Mouse (Mus musculus) myocyte (in vitro differentiated cells): ENCODE results near the gene Eif3a. TPM values are rescaled to one million over a fixed set of nuclear protein-coding genes. Genes with fewer than 3 reads are reported as not detected.

ENCODE experiments used
- H3K27me3 ChIP-seq: one replicate; pipeline ENCODE4 v1.6.1; 2011; ENCODE audit not compliant: control insufficient read depth, insufficient read depth, insufficient read length
- H3K36me3 ChIP-seq: one replicate; pipeline ENCODE4 v1.6.1; 2011; ENCODE audit not compliant: control insufficient read depth, insufficient read depth
- H3K4me2 ChIP-seq: one replicate; pipeline ENCODE4 v1.6.1; 2011; ENCODE audit warnings: low read depth, control low read depth
- H3K4me3 ChIP-seq: one replicate; pipeline ENCODE4 v1.5.1; 2011; ENCODE audit warnings: mild to moderate bottlenecking, control low read depth, moderate library complexity
- H3K79me2 ChIP-seq: one replicate; pipeline ENCODE4 v1.6.1; 2011; ENCODE audit not compliant: control insufficient read depth, insufficient read depth
- H3ac ChIP-seq: one replicate; pipeline ENCODE4 v1.6.1; 2011; ENCODE audit not compliant: control insufficient read depth, insufficient read length
- CEBPB ChIP-seq: IDR thresholded peaks from 2 replicates; pipeline ENCODE4 v1.6.1; 2011; ENCODE audit warnings: mild to moderate bottlenecking, moderate library complexity; ENCODE audit not compliant: poor library complexity, insufficient read depth, severe bottlenecking
- E2F4 ChIP-seq: IDR thresholded peaks from one replicate; pipeline ENCODE4 v1.6.1; 2011; ENCODE audit warnings: mild to moderate bottlenecking, control low read depth, moderate library complexity; ENCODE audit not compliant: insufficient read depth
- MAX ChIP-seq: IDR thresholded peaks from one replicate; pipeline ENCODE4 v1.6.1; 2011; ENCODE audit warnings: low read depth, mild to moderate bottlenecking, control low read depth
- MYOD1 ChIP-seq, 3 experiments: IDR thresholded peaks; one replicate each; pipeline ENCODE4 v1.6.1; 2011; ENCODE audit warnings: control low read depth in 2 of 3, low read depth in 2 of 3, mild to moderate bottlenecking in 2 of 3, moderate library complexity in 1 of 3; ENCODE audit not compliant: insufficient read length in 2 of 3, control insufficient read depth in 1 of 3
- MYOG ChIP-seq, 3 experiments: IDR thresholded peaks; one replicate each; pipeline ENCODE4 v1.6.1; 2011; ENCODE audit warnings: control low read depth in 2 of 3, low read depth in 2 of 3, mild to moderate bottlenecking in 2 of 3; ENCODE audit not compliant: insufficient read length in 2 of 3, control insufficient read depth in 1 of 3, insufficient read depth in 1 of 3
- POLR2A ChIP-seq: IDR thresholded peaks from one replicate; pipeline ENCODE4 v1.6.1; 2011; ENCODE audit warnings: low read depth, mild to moderate bottlenecking, control low read depth, moderate library complexity; ENCODE audit not compliant: insufficient read length
- POLR2AphosphoS2 ChIP-seq: IDR thresholded peaks from one replicate; pipeline ENCODE4 v1.6.1; 2011; ENCODE audit warnings: low read depth, control low read depth; ENCODE audit not compliant: insufficient read length
- REST ChIP-seq: IDR thresholded peaks from one replicate; pipeline ENCODE4 v1.6.1; 2011; ENCODE audit warnings: mild to moderate bottlenecking, control low read depth, moderate library complexity; ENCODE audit not compliant: insufficient read depth, insufficient read length
- SRF ChIP-seq: IDR thresholded peaks from one replicate; pipeline ENCODE4 v1.6.1; 2011; ENCODE audit warnings: low read depth; ENCODE audit not compliant: control insufficient read depth, insufficient read length
- TCF12 ChIP-seq: IDR thresholded peaks from one replicate; pipeline ENCODE4 v1.6.1; 2011; ENCODE audit warnings: mild to moderate bottlenecking, control low read depth; ENCODE audit not compliant: poor library complexity, insufficient read depth, severe bottlenecking
- TCF3 ChIP-seq: IDR thresholded peaks from one replicate; pipeline ENCODE4 v1.6.1; 2011; ENCODE audit warnings: low read depth, control low read depth; ENCODE audit not compliant: insufficient read length
- USF1 ChIP-seq: IDR thresholded peaks from one replicate; pipeline ENCODE4 v1.6.1; 2011; ENCODE audit warnings: low read depth, mild to moderate bottlenecking, control low read depth, moderate library complexity
- polyA plus RNA-seq: library from polyadenylated mRNA; unstranded; fragments of >200 nt; fragmentation: generic; extraction: Trizol; gene quantifications from one replicate; pipeline ENCODE4 v1.2.1, GENCODE M21; 2012; ENCODE audit warnings: missing spikeins

Eif3a gene
- polyA plus RNA-seq, 1 experiment = 67.9 TPM

GRCm38 (mm10) chr19:60731299-60731698 is 59.2 kb downstream of the Eif3a start:
- H3K36me3 ChIP-seq = no peaks in the 10 kb centered on the region
- H3K79me2 ChIP-seq = no peaks in the 10 kb centered on the region
- no peak overlapping the region for H3ac ChIP-seq
- H3K4me3 ChIP-seq = no peak overlapping the region
- no peak overlapping the region for H3K4me2 ChIP-seq
- H3K27me3 ChIP-seq = no peaks in the 10 kb centered on the region
- TF ChIP-seq REST (no peak), USF1 (no peak), POLR2A (no peak), MYOD1 (IDR thresholded peaks at IDR 0.05; ENCODE audit: control insufficient read depth in 1 of 3, insufficient read length in 2 of 3, low read depth in 2 of 3) (no peak), MAX (no peak), TCF12 (no peak), SRF (no peak), TCF3 (no peak), MYOG (IDR thresholded peaks at IDR 0.05; ENCODE audit: control insufficient read depth in 1 of 3, insufficient read depth in 1 of 3, insufficient read length in 2 of 3, low read depth in 2 of 3) (no peak)

- Histone ChIP-seq H3K36me3 (no peaks in the 10 kb centered on the region), H3K4me2 (no peak overlapping the region), H3K4me3 (no peak overlapping the region), H3K79me2 (no peaks in the 10 kb centered on the region), H3ac (no peak overlapping the region), H3K27me3 (no peaks in the 10 kb centered on the region)
- TF ChIP-seq USF1 = no peak
- no peak for TF ChIP-seq MYOD1 (IDR thresholded peaks at IDR 0.05; ENCODE audit: control insufficient read depth in 1 of 3, insufficient read length in 2 of 3, low read depth in 2 of 3)
- no peak for TF ChIP-seq TCF3
- no peak for TF ChIP-seq CEBPB
- no peak for TF ChIP-seq MAX
- no peak for TF ChIP-seq SRF
- no peak for TF ChIP-seq MYOG (IDR thresholded peaks at IDR 0.05; ENCODE audit: control insufficient read depth in 1 of 3, insufficient read depth in 1 of 3, insufficient read length in 2 of 3, low read depth in 2 of 3)
- no peak for TF ChIP-seq POLR2AphosphoS2
- no peak for TF ChIP-seq TCF12
- no peak for TF ChIP-seq E2F4
- TF ChIP-seq POLR2A = no peak
These were observed 60.1 kb downstream of the Eif3a start for GRCm38 (mm10) chr19:60730281-60730852.

GRCm38 (mm10) chr19:60716381-60716780 is 74.1 kb downstream of the Eif3a start:
- TF ChIP-seq TCF3 (no peak), MYOG (IDR thresholded peaks at IDR 0.05; ENCODE audit: control insufficient read depth in 1 of 3, insufficient read depth in 1 of 3, insufficient read length in 2 of 3, low read depth in 2 of 3) (no peak), E2F4 (no peak), POLR2A (no peak), TCF12 (no peak), REST (no peak), SRF (no peak), USF1 (no peak), CEBPB (no peak), MYOD1 (IDR thresholded peaks at IDR 0.05; ENCODE audit: control insufficient read depth in 1 of 3, insufficient read length in 2 of 3, low read depth in 2 of 3) (no peak), POLR2AphosphoS2 (no peak), MAX (no peak)
- Histone ChIP-seq H3K4me3 (no peak overlapping the region), H3K27me3 (no peaks in the 10 kb centered on the region), H3K36me3 (no peaks in the 10 kb centered on the region), H3K4me2 (no peak overlapping the region), H3ac (no peak overlapping the region), H3K79me2 (no peaks in the 10 kb centered on the region)

GRCm38 (mm10) chr19:60712577-60712976 is 77.9 kb downstream of the Eif3a start:
- no peaks in the 10 kb centered on the region for H3K79me2 ChIP-seq
- no peaks in the 10 kb centered on the region for H3K36me3 ChIP-seq
- TF ChIP-seq MYOG (IDR thresholded peaks at IDR 0.05; ENCODE audit: control insufficient read depth in 1 of 3, insufficient read depth in 1 of 3, insufficient read length in 2 of 3, low read depth in 2 of 3) (no peak), USF1 (no peak), MYOD1 (IDR thresholded peaks at IDR 0.05; ENCODE audit: control insufficient read depth in 1 of 3, insufficient read length in 2 of 3, low read depth in 2 of 3) (no peak), CEBPB (no peak), POLR2AphosphoS2 (no peak), E2F4 (no peak), MAX (no peak), TCF3 (no peak), TCF12 (no peak), POLR2A (no peak), REST (no peak), SRF (no peak)
- H3K4me2 ChIP-seq = no peak overlapping the region
- H3ac ChIP-seq = no peak overlapping the region
- no peaks in the 10 kb centered on the region for H3K27me3 ChIP-seq
- no peak overlapping the region for H3K4me3 ChIP-seq

Other genes with a start within 250 kb of the Eif3a start
- 8.8 TPM for gene Cacul1, start 209.6 kb downstream of the Eif3a start, polyA plus RNA-seq
- 0.38 TPM for gene Nanos1, start 34.7 kb downstream of the Eif3a start, polyA plus RNA-seq
- gene Fam45a, start 20.9 kb upstream of the Eif3a start, polyA plus RNA-seq = 13.4 TPM
- gene Sfxn4, start 70.8 kb upstream of the Eif3a start, polyA plus RNA-seq = 2.7 TPM
- 105 TPM for gene Prdx3, start 83.9 kb upstream of the Eif3a start, polyA plus RNA-seq
- 4.0 TPM for gene Grk5, start 99.1 kb upstream of the Eif3a start, polyA plus RNA-seq